Mouse (Mus musculus) skeletal muscle tissue, adult 2 months (tissue): ENCODE measurements around the gene Pam.
A peak's percentile ranks its signal among the peaks of the same experiment; 100 is the strongest.

ENCODE experiments used
- DNase-seq: peaks from one replicate; pipeline ENCODE4 v3.0.0-alpha.2; 2012; ENCODE audit warnings: low read depth, low spot score

The Pam gene

GRCm38 (mm10) chr1:98095246-98095990, at the start of gene Pam:
Gene Pam, minus strand, starts transcription at chr1:98095646.
- DNase-seq, result peak; percentile 66

GRCm38 (mm10) chr1:98144845-98145244, 49.4 kb upstream of the Pam start:
- DNase-seq, result no peak

- peak; percentile 1 for DNase-seq
Measured at GRCm38 (mm10) chr1:98131244-98131643, 35.8 kb upstream of the Pam start.

GRCm38 (mm10) chr1:98129561-98130347, 34.3 kb upstream of the Pam start:
- no peak for DNase-seq

- DNase-seq, result no peak
Measured at GRCm38 (mm10) chr1:98129111-98129510, 33.7 kb upstream of the Pam start.

GRCm38 (mm10) chr1:98128338-98129096, 33.1 kb upstream of the Pam start:
- no peak for DNase-seq

- no peak for DNase-seq
Measured at GRCm38 (mm10) chr1:98126268-98126667, 30.8 kb upstream of the Pam start.

GRCm38 (mm10) chr1:98124727-98125126, 29.3 kb upstream of the Pam start:
- DNase-seq, result no peak

GRCm38 (mm10) chr1:98119595-98119994, 24.1 kb upstream of the Pam start:
- DNase-seq, result no peak

- no peak for DNase-seq
Measured at GRCm38 (mm10) chr1:98107599-98107998, 12.2 kb upstream of the Pam start.

- no peak for DNase-seq
Measured at GRCm38 (mm10) chr1:98099441-98099840, 4.0 kb upstream of the Pam start.

GRCm38 (mm10) chr1:98097957-98098729, 2.7 kb upstream of the Pam start:
- no peak for DNase-seq

GRCm38 (mm10) chr1:98096396-98096935, 1.0 kb upstream of the Pam start:
- DNase-seq, result no peak

- peak; percentile 9 for DNase-seq
Measured at GRCm38 (mm10) chr1:98095991-98096330, 515 bp upstream of the Pam start.

GRCm38 (mm10) chr1:98094811-98095245, 618 bp downstream of the Pam start:
- DNase-seq, result no peak

GRCm38 (mm10) chr1:98089336-98089975, 6.0 kb downstream of the Pam start:
- DNase-seq, result no peak

GRCm38 (mm10) chr1:98086456-98086855, 9.0 kb downstream of the Pam start:
- no peak for DNase-seq

- no peak for DNase-seq
Measured at GRCm38 (mm10) chr1:98084596-98085274, 10.7 kb downstream of the Pam start.

GRCm38 (mm10) chr1:98083508-98083907, 11.9 kb downstream of the Pam start:
- DNase-seq, result no peak

GRCm38 (mm10) chr1:98082988-98083387, 12.5 kb downstream of the Pam start:
- DNase-seq, result no peak
